Mouse (Mus musculus) embryo, embryonic 10 days (tissue): ENCODE data around the gene Ccdc57.

Experiments used
- DNase-seq: peaks from one replicate; pipeline ENCODE4 v3.0.0-alpha.2; 2015; ENCODE audit warnings: low spot score

The Ccdc57 gene

GRCm38 (mm10) chr11:120951731-120952730 is 19.4 kb upstream of the Ccdc57 start:
- DNase-seq: no peak

GRCm38 (mm10) chr11:120951237-120951636 is 18.6 kb upstream of the Ccdc57 start:
- DNase-seq: no peak

DNA sequence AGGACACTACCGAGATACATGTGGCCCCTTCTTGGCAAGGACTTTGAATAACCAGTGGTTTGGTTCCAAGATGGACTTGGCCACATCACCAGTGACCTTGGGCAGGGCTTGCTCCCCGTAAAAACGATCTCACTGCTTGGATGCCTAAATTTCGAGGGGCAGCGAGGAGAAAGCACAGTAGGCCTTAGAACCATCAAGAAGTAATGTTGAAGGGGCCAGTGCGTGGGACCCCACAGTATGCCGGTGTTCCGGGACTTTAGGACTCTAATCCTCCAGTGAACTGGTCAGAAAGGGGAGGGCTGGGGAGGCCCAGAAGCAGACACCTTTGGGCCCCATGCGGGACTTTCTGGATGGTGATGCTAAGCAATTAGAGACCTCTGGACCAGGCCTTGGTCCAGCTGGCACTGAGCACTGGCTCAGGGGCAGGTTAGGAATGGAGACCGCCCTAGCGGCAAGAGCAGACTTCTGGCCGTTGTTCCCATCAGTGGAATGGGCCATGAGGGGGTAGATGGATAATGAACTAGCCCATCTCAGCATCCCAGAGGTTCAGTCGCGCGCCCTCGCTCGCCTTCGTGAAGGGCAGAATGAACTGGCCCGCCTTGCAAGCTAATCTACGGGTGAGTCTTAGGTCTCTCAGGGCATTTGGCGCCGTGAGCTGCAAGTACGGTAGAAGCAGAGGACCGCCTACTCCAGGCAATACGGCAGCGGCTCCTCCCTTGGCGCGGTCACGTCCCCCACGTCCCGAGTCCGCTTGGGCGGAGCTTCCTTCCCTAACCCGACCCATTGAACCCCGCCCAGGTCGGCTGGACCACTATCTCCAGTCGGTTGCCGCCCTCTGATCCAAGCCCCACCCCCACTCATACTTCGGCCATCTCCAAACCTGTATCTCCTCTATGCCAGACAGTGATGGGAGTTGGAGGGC is 17.9 kb upstream of the Ccdc57 start:
- peak; percentile 99 for DNase-seq

GRCm38 (mm10) chr11:120949863-120950262 is 17.2 kb upstream of the Ccdc57 start:
- DNase-seq: no peak

DNA sequence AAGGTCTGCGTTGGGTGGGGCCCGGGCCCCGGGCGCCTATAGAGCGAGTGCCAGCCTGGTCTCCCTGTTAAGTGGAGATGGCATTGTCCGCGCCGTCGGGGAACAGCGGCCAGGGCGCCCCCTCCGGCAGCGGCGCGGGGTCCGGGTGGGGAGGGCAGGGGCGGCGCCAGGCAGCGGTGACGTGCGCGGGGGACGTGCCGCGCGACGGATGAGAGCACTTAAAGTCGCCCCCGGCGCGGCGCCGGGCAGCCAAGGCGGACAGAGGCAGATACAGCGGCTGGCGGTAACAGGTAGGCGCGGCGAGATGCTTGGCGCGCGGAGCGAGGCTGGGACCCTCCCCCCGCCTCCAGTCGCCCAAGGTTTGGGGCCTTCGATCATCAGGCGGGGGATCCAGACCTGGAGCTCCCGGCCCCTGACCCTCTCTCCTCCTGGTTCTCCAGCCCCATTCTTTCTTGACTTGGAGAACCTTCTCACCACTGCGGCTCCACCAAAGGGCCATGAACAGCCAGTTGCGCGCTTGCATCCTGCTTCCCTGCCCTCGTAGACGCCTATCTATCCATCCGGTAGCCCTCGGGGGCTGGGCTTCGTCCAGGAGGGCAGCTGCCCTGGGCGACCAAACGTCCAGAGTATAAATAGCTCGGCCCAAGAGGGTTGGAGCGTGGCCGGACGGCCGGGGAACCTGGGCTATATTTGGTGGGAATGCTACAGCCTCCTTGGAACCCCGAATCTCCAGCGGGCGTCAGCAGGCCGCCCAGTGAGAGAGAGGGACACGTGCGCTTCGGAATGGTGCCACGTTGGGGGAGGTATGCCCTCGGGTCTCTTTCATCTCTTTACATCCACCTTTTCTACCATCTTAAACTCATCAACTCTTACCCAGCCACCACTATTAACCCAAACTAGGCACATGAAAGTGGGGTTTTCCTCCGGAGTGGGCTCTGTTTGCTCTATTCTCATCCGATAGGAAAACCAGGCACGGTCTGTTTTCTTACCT is 16.5 kb upstream of the Ccdc57 start:
- DNase-seq: peak; percentile 88

DNA sequence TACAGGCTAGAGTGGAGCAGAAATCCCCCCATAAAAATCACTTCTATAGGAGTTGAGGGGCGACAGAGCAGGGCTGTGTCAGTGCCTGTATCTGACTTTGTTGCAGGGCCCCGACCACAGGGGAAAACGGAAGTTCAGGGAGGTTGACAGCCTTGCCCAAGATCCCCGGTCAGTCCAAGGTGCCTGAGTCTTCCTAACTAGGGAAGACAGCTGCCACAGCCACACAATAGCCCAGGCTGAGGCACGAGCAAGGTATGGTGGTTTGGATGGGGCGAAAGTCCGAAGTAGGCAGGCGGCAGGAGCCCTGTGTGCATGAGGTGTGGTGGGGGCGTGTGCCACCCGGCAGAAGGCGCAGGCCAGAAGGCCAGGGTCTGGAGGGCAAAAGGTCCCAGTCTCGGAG is 15.7 kb upstream of the Ccdc57 start, which contains the start of gene Slc16a3:
Slc16a3 (plus strand) TSS at position 153 of the 400 bp plus-strand sequence.
- DNase-seq: no peak

DNA sequence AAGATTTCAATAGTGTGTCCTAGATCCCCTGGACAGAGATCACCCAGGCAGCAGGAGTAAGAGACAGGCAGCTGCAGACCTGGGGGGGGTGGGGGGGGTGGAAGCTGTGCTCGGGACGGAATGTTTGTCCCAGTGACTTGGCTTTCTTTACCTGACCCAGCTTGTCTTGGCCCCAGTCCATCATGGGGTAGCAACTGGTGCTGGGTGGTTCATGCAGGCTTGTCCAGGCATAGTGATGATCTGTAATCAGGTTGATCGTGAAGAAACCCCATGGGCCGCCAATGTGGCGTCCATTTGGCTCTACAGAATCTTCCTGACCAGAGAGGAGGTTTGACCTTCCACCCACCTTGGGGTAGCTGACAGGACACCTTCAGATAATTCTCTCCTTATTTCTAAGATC is 13.3 kb upstream of the Ccdc57 start:
- DNase-seq: no peak

GRCm38 (mm10) chr11:120945266-120945665 is 12.6 kb upstream of the Ccdc57 start:
- DNase-seq: no peak

GRCm38 (mm10) chr11:120940959-120941358 is 8.3 kb upstream of the Ccdc57 start:
- DNase-seq: no peak

GRCm38 (mm10) chr11:120939712-120940341 is 7.2 kb upstream of the Ccdc57 start:
- DNase-seq: no peak

- DNase-seq: no peak
Observed at GRCm38 (mm10) chr11:120938795-120939194, 6.1 kb upstream of the Ccdc57 start.

DNA sequence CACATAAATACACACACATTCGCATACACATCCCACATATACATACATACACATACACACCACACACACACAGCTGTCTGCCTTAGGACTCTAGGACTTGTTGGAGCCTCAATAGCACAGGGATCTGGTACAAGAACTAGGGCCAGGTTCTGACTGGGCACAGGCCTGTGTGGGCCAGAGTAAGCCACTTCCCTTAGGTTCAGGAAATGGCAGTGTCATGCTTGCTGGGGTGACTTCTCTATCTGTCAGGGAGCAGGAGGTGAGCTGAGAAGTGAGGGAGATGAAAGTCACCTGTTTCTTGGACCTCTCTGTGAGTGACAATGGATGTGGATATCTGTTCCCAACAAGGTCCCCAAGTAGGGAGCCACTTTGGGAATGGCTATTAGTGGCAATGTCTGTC is 5.3 kb upstream of the Ccdc57 start:
- DNase-seq: no peak

GRCm38 (mm10) chr11:120931479-120931878 is 1.2 kb downstream of the Ccdc57 start:
- DNase-seq: no peak

- no peak for DNase-seq
Observed at GRCm38 (mm10) chr11:120928468-120928867, 4.2 kb downstream of the Ccdc57 start.

DNA sequence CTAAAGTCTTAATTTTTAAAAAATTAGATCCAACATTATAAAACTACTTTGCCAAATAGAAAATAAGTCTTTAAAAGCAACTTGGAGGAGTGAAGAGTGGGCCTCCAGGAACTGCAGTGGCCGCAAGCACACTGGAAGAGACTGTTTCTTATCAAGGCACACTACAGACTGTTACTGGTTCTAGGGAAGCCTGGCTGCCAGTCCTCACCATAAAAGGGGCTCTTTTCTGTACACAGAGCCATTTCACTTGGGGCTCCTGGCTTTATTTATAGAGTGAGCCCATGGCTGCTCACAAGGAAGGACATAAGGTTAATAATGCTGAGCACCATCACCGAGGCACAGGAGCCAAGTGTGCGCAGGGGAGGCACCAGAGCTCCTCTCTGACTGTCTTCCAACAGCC is 10.1 kb downstream of the Ccdc57 start:
- no peak for DNase-seq

- no peak for DNase-seq
Observed at GRCm38 (mm10) chr11:120917756-120918155, 14.9 kb downstream of the Ccdc57 start.

GRCm38 (mm10) chr11:120916477-120916876 is 16.2 kb downstream of the Ccdc57 start:
- DNase-seq: no peak

GRCm38 (mm10) chr11:120913796-120914195 is 18.9 kb downstream of the Ccdc57 start:
- no peak for DNase-seq

DNA sequence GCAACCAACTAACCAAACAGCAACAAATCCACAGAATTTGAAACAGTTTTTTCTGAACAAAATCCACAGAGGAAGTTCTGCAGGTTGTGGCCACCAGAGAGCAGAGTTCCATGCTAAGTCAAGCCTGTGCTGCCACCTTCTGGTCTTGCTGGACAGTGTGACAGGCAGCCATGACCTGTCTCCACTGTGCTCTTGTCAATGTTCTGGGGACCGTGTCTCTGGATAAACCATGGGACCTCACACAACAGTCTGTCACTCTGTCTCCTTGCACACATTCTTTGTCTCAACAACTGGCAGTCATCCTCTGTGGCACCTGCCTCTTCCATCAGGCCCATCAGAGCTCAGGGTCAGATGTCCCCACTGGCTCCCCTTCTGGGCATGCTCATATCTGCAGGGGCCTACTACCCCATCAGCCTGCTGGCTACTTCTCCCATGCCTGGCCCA is 27.2 kb downstream of the Ccdc57 start:
- peak; percentile 90 for DNase-seq

- DNase-seq: no peak
Observed at GRCm38 (mm10) chr11:120904561-120904960, 28.1 kb downstream of the Ccdc57 start.
